Mouse (Mus musculus): ENCODE data around the gene Hes1. TPM values are rescaled to one million over a fixed set of nuclear protein-coding genes. Genes with fewer than 3 reads are reported as not detected.
A peak's percentile ranks its signal among the peaks of the same experiment; 100 is the strongest.

Gene Hes1
- polyA plus RNA-seq, 1 experiment from 2014 or later: 12.7 TPM

GRCm38 (mm10) chr16:30032326-30032904, 31.8 kb upstream of the Hes1 start:
- Histone ChIP-seq H3K36me3 (ENCODE audit: control insufficient read depth, insufficient read depth, low read length) (no peaks in the 10 kb centered on the region), H3K9me3 (ENCODE audit: control insufficient read depth, low read length) (no peaks in the 10 kb centered on the region), H3K4me2 (ENCODE audit: low read length) (no peak overlapping the region), H3K27ac (replicated peaks; ENCODE audit: low read depth, low read length) (no peak overlapping the region), H3K9ac (replicated peaks; ENCODE audit: low read length) (no peak overlapping the region), H3K27me3 (ENCODE audit: control insufficient read depth, insufficient read depth, low read length) (peaks cover 9% of the 10 kb centered on the region; the same call in 1 of the 2 replicates), H3K4me3 (replicated peaks; ENCODE audit: low read depth, low read length) (no peak overlapping the region), H3K4me1 (ENCODE audit: control insufficient read depth, insufficient read depth, low read length) (0 out of 2 replicates have a peak, but pooled peaks cover 10% of the 10 kb centered on the region)
- DNase-seq: no peak
- ATAC-seq (ENCODE audit: low FRiP score, low TSS enrichment): no peak
- 75% methylated on average over 2 of the region's 2 CpGs for WGBS

- Histone ChIP-seq H3K4me3 (replicated peaks; ENCODE audit: low read depth, low read length) (no peak overlapping the region), H3K4me1 (ENCODE audit: control insufficient read depth, insufficient read depth, low read length) (0 out of 2 replicates have a peak, but pooled peaks cover 3% of the 10 kb centered on the region), H3K4me2 (ENCODE audit: low read length) (no peak overlapping the region), H3K9me3 (ENCODE audit: control insufficient read depth, low read length) (no peaks in the 10 kb centered on the region), H3K27me3 (ENCODE audit: control insufficient read depth, insufficient read depth, low read length) (peaks cover 9% of the 10 kb centered on the region; the same call in 1 of the 2 replicates), H3K27ac (replicated peaks; ENCODE audit: low read depth, low read length) (no peak overlapping the region), H3K36me3 (ENCODE audit: control insufficient read depth, insufficient read depth, low read length) (no peaks in the 10 kb centered on the region), H3K9ac (replicated peaks; ENCODE audit: low read length) (no peak overlapping the region)
- WGBS: 85% methylated on average over 3 of the region's 3 CpGs
- ATAC-seq (ENCODE audit: low FRiP score, low TSS enrichment) (no peak), DNase-seq (no peak)
Observed at GRCm38 (mm10) chr16:30033390-30033789, 30.8 kb upstream of the Hes1 start.

GRCm38 (mm10) chr16:30034001-30034400, 30.2 kb upstream of the Hes1 start:
- DNase-seq: no peak
- Histone ChIP-seq H3K4me2 (ENCODE audit: low read length) (no peak overlapping the region), H3K36me3 (ENCODE audit: control insufficient read depth, insufficient read depth, low read length) (no peaks in the 10 kb centered on the region), H3K4me1 (ENCODE audit: control insufficient read depth, insufficient read depth, low read length) (no peaks in the 10 kb centered on the region), H3K27me3 (ENCODE audit: control insufficient read depth, insufficient read depth, low read length) (peaks cover 9% of the 10 kb centered on the region; the same call in 1 of the 2 replicates), H3K4me3 (replicated peaks; ENCODE audit: low read depth, low read length) (no peak overlapping the region), H3K9me3 (ENCODE audit: control insufficient read depth, low read length) (no peaks in the 10 kb centered on the region), H3K9ac (replicated peaks; ENCODE audit: low read length) (no peak overlapping the region), H3K27ac (replicated peaks; ENCODE audit: low read depth, low read length) (no peak overlapping the region)
- 69% methylated on average over 4 of the region's 4 CpGs for WGBS
- ATAC-seq (ENCODE audit: low FRiP score, low TSS enrichment): no peak

- WGBS: 77% methylated on average over 6 of the region's 6 CpGs
- peaks cover 9% of the 10 kb centered on the region; the same call in 1 of the 2 replicates for H3K27me3 ChIP-seq (ENCODE audit: control insufficient read depth, insufficient read depth, low read length)
- no peak overlapping the region for H3K9ac ChIP-seq (replicated peaks; ENCODE audit: low read length)
- no peak overlapping the region for H3K4me3 ChIP-seq (replicated peaks; ENCODE audit: low read depth, low read length)
- H3K27ac ChIP-seq (replicated peaks; ENCODE audit: low read depth, low read length): no peak overlapping the region
- H3K36me3 ChIP-seq (ENCODE audit: control insufficient read depth, insufficient read depth, low read length): no peaks in the 10 kb centered on the region
- H3K4me1 ChIP-seq (ENCODE audit: control insufficient read depth, insufficient read depth, low read length): peaks cover 5% of the 10 kb centered on the region
- H3K4me2 ChIP-seq (ENCODE audit: low read length): no peak overlapping the region
- no peak for DNase-seq
- no peaks in the 10 kb centered on the region for H3K9me3 ChIP-seq (ENCODE audit: control insufficient read depth, low read length)
- no peak for ATAC-seq (ENCODE audit: low FRiP score, low TSS enrichment)
Observed at GRCm38 (mm10) chr16:30034521-30034920, 29.7 kb upstream of the Hes1 start.

- H3K27me3 ChIP-seq (ENCODE audit: control insufficient read depth, insufficient read depth, low read length): peaks cover 9% of the 10 kb centered on the region; the same call in 1 of the 2 replicates
- DNase-seq (no peak), ATAC-seq (ENCODE audit: low FRiP score, low TSS enrichment) (no peak)
- no peaks in the 10 kb centered on the region for H3K36me3 ChIP-seq (ENCODE audit: control insufficient read depth, insufficient read depth, low read length)
- H3K4me3 ChIP-seq (replicated peaks; ENCODE audit: low read depth, low read length): no peak overlapping the region
- H3K9me3 ChIP-seq (ENCODE audit: control insufficient read depth, low read length): no peaks in the 10 kb centered on the region
- WGBS: 88% methylated on average over 5 of the region's 5 CpGs
- H3K4me2 ChIP-seq (ENCODE audit: low read length): no peak overlapping the region
- H3K4me1 ChIP-seq (ENCODE audit: control insufficient read depth, insufficient read depth, low read length): peaks cover 7% of the 10 kb centered on the region
- H3K27ac ChIP-seq (replicated peaks; ENCODE audit: low read depth, low read length): no peak overlapping the region
- H3K9ac ChIP-seq (replicated peaks; ENCODE audit: low read length): no peak overlapping the region
Observed at GRCm38 (mm10) chr16:30034979-30035440, 29.2 kb upstream of the Hes1 start.

- Histone ChIP-seq H3K27me3 (ENCODE audit: control insufficient read depth, insufficient read depth, low read length) (peaks cover 12% of the 10 kb centered on the region; the same call in 1 of the 2 replicates), H3K4me3 (replicated peaks; ENCODE audit: low read depth, low read length) (no peak overlapping the region), H3K4me2 (ENCODE audit: low read length) (no peak overlapping the region), H3K9me3 (ENCODE audit: control insufficient read depth, low read length) (no peaks in the 10 kb centered on the region), H3K27ac (replicated peaks; ENCODE audit: low read depth, low read length) (no peak overlapping the region), H3K9ac (replicated peaks; ENCODE audit: low read length) (no peak overlapping the region), H3K4me1 (ENCODE audit: control insufficient read depth, insufficient read depth, low read length) (peaks cover 7% of the 10 kb centered on the region), H3K36me3 (ENCODE audit: control insufficient read depth, insufficient read depth, low read length) (no peaks in the 10 kb centered on the region)
- WGBS: 93% methylated on average over 3 of the region's 3 CpGs
- DNase-seq: no peak
- ATAC-seq (ENCODE audit: low FRiP score, low TSS enrichment): no peak
Observed at GRCm38 (mm10) chr16:30036104-30036503, 28.1 kb upstream of the Hes1 start.

- Histone ChIP-seq H3K27me3 (ENCODE audit: control insufficient read depth, insufficient read depth, low read length) (peaks cover 12% of the 10 kb centered on the region; the same call in 1 of the 2 replicates), H3K27ac (replicated peaks; ENCODE audit: low read depth, low read length) (no peak overlapping the region), H3K9ac (replicated peaks; ENCODE audit: low read length) (no peak overlapping the region), H3K4me2 (ENCODE audit: low read length) (no peak overlapping the region), H3K4me1 (ENCODE audit: control insufficient read depth, insufficient read depth, low read length) (peaks cover 7% of the 10 kb centered on the region), H3K9me3 (ENCODE audit: control insufficient read depth, low read length) (no peaks in the 10 kb centered on the region), H3K36me3 (ENCODE audit: control insufficient read depth, insufficient read depth, low read length) (no peaks in the 10 kb centered on the region), H3K4me3 (replicated peaks; ENCODE audit: low read depth, low read length) (no peak overlapping the region)
- 15% methylated on average over 16 of the region's 17 CpGs for WGBS
- ATAC-seq (ENCODE audit: low FRiP score, low TSS enrichment) (peak; percentile 24; the same call in 1 of the 2 replicates), DNase-seq (no peak)
Observed at GRCm38 (mm10) chr16:30038663-30039593, 25.3 kb upstream of the Hes1 start.

GRCm38 (mm10) chr16:30039841-30040240, 24.3 kb upstream of the Hes1 start:
- peaks cover 12% of the 10 kb centered on the region; the same call in 1 of the 2 replicates for H3K27me3 ChIP-seq (ENCODE audit: control insufficient read depth, insufficient read depth, low read length)
- peaks cover 7% of the 10 kb centered on the region for H3K4me1 ChIP-seq (ENCODE audit: control insufficient read depth, insufficient read depth, low read length)
- DNase-seq: no peak
- no peak overlapping the region for H3K27ac ChIP-seq (replicated peaks; ENCODE audit: low read depth, low read length)
- no peaks in the 10 kb centered on the region for H3K9me3 ChIP-seq (ENCODE audit: control insufficient read depth, low read length)
- WGBS: 72% methylated on average over 2 of the region's 2 CpGs
- no peak for ATAC-seq (ENCODE audit: low FRiP score, low TSS enrichment)
- no peak overlapping the region for H3K4me2 ChIP-seq (ENCODE audit: low read length)
- H3K4me3 ChIP-seq (replicated peaks; ENCODE audit: low read depth, low read length): no peak overlapping the region
- H3K36me3 ChIP-seq (ENCODE audit: control insufficient read depth, insufficient read depth, low read length): no peaks in the 10 kb centered on the region
- H3K9ac ChIP-seq (replicated peaks; ENCODE audit: low read length): no peak overlapping the region

All from midbrain, embryonic 14.5 days (tissue).